Mouse (Mus musculus) embryo, embryonic 11 days (tissue): ENCODE data around the gene Pzp.

Source experiments
- DNase-seq: peaks from one replicate; pipeline ENCODE4 v3.0.0-alpha.2; 2015

Gene Pzp

GRCm38 (mm10) chr6:128479463-128480454 is 46.8 kb downstream of the Pzp start:
- peak; percentile 92 for DNase-seq

- no peak for DNase-seq
These were observed 49.0 kb downstream of the Pzp start for GRCm38 (mm10) chr6:128477495-128477894.

- DNase-seq: no peak
These were observed 52.4 kb downstream of the Pzp start for GRCm38 (mm10) chr6:128474112-128474511.

GRCm38 (mm10) chr6:128469451-128469850 is 57.1 kb downstream of the Pzp start:
- peak; percentile 69 for DNase-seq

- DNase-seq: peak; percentile 28
These were observed 59.2 kb downstream of the Pzp start for GRCm38 (mm10) chr6:128467298-128467697.

GRCm38 (mm10) chr6:128466563-128466962 is 60.0 kb downstream of the Pzp start:
- no peak for DNase-seq

GRCm38 (mm10) chr6:128466043-128466442 is 60.5 kb downstream of the Pzp start:
- DNase-seq: no peak

- DNase-seq: no peak
These were observed 61.5 kb downstream of the Pzp start for GRCm38 (mm10) chr6:128464996-128465395.

- no peak for DNase-seq
These were observed 64.9 kb downstream of the Pzp start for GRCm38 (mm10) chr6:128461606-128462005.

GRCm38 (mm10) chr6:128460729-128461503 is 65.6 kb downstream of the Pzp start:
- DNase-seq: no peak

GRCm38 (mm10) chr6:128460321-128460720 is 66.2 kb downstream of the Pzp start:
- DNase-seq: no peak

- no peak for DNase-seq
These were observed 69.3 kb downstream of the Pzp start for GRCm38 (mm10) chr6:128457186-128457585.

- no peak for DNase-seq
These were observed 70.5 kb downstream of the Pzp start for GRCm38 (mm10) chr6:128455835-128456605.

GRCm38 (mm10) chr6:128447063-128447462 is 79.5 kb downstream of the Pzp start:
- DNase-seq: no peak

GRCm38 (mm10) chr6:128445761-128446535 is 80.6 kb downstream of the Pzp start:
- peak; percentile 74 for DNase-seq

- DNase-seq: no peak
These were observed 86.3 kb downstream of the Pzp start for GRCm38 (mm10) chr6:128440238-128440637.

- DNase-seq: no peak
These were observed 87.6 kb downstream of the Pzp start for GRCm38 (mm10) chr6:128438871-128439341.

GRCm38 (mm10) chr6:128438317-128438870 is 88.1 kb downstream of the Pzp start, which contains the start of gene Fkbp4:
Fkbp4 (minus strand) TSS chr6:128438677.
- DNase-seq: peak; percentile 97

- DNase-seq: peak; percentile 79
These were observed 88.7 kb downstream of the Pzp start for GRCm38 (mm10) chr6:128437731-128438316.

- no peak for DNase-seq
These were observed 89.2 kb downstream of the Pzp start for GRCm38 (mm10) chr6:128437288-128437687.
